Mouse (Mus musculus): ENCODE data around the gene Hacl1. TPM values are rescaled to one million over a fixed set of nuclear protein-coding genes. Genes with fewer than 3 reads are reported as not detected.

Gene Hacl1
- total and polyA plus RNA-seq, 2 experiments = 631 to 647 TPM

- 83% methylated on average over 12 of the region's 12 CpGs for WGBS
- Histone ChIP-seq H3K27ac (replicated peaks; ENCODE audit: insufficient read depth, low read depth, low read length) (no peak overlapping the region), H3K27me3 (ENCODE audit: control insufficient read depth, insufficient read depth, low read length) (no peaks in the 10 kb centered on the region), H3K79me2 (ENCODE audit: control insufficient read depth, insufficient read depth, low read length) (no peaks in the 10 kb centered on the region), H3K9ac (ENCODE audit: low read depth, low read length) (no peak overlapping the region), H3K4me1 (ENCODE audit: control insufficient read depth, insufficient read depth, low read length) (peaks cover 14% of the 10 kb centered on the region), H3K36me3 (ENCODE audit: control insufficient read depth, insufficient read depth, low read length) (no peaks in the 10 kb centered on the region; the same call in 1 of the 2 replicates), H3K4me3 (ENCODE audit: insufficient read depth, low read depth, low read length) (no peak overlapping the region)
- no peak for DNase-seq (ENCODE audit: extremely low read depth, low read depth, low spot score)
- no peak for TF ChIP-seq CTCF (IDR thresholded peaks at IDR 0.05; ENCODE audit: low read depth, low read length)
- no peak for TF ChIP-seq POLR2A (IDR thresholded peaks at IDR 0.05; ENCODE audit: extremely low read depth, insufficient read depth, low read length)
Measured at GRCm38 (mm10) chr14:31664903-31665565, 23.9 kb upstream of the Hacl1 start.

- Histone ChIP-seq H3K36me3 (ENCODE audit: control insufficient read depth, insufficient read depth, low read length) (no peaks in the 10 kb centered on the region; the same call in 1 of the 2 replicates), H3K9ac (ENCODE audit: low read depth, low read length) (no peak overlapping the region), H3K79me2 (ENCODE audit: control insufficient read depth, insufficient read depth, low read length) (peaks cover 3% of the 10 kb centered on the region; the same call in 1 of the 2 replicates), H3K27me3 (ENCODE audit: control insufficient read depth, insufficient read depth, low read length) (no peaks in the 10 kb centered on the region), H3K4me1 (ENCODE audit: control insufficient read depth, insufficient read depth, low read length) (peaks cover 9% of the 10 kb centered on the region), H3K4me3 (ENCODE audit: insufficient read depth, low read depth, low read length) (no peak overlapping the region), H3K27ac (replicated peaks; ENCODE audit: insufficient read depth, low read depth, low read length) (no peak overlapping the region)
- no peak for DNase-seq (ENCODE audit: extremely low read depth, low read depth, low spot score)
- 77% methylated on average over 18 of the region's 18 CpGs for WGBS
- no peak for TF ChIP-seq CTCF (IDR thresholded peaks at IDR 0.05; ENCODE audit: low read depth, low read length)
- no peak for TF ChIP-seq POLR2A (IDR thresholded peaks at IDR 0.05; ENCODE audit: extremely low read depth, insufficient read depth, low read length)
Measured at GRCm38 (mm10) chr14:31664100-31664902, 23.2 kb upstream of the Hacl1 start.

- Histone ChIP-seq H3K4me1 (ENCODE audit: control insufficient read depth, insufficient read depth, low read length) (peaks cover 12% of the 10 kb centered on the region), H3K79me2 (ENCODE audit: control insufficient read depth, insufficient read depth, low read length) (peaks cover 5% of the 10 kb centered on the region; the same call in 1 of the 2 replicates), H3K36me3 (ENCODE audit: control insufficient read depth, insufficient read depth, low read length) (no peaks in the 10 kb centered on the region; the same call in 1 of the 2 replicates), H3K27me3 (ENCODE audit: control insufficient read depth, insufficient read depth, low read length) (no peaks in the 10 kb centered on the region), H3K4me3 (ENCODE audit: insufficient read depth, low read depth, low read length) (no peak overlapping the region), H3K27ac (replicated peaks; ENCODE audit: insufficient read depth, low read depth, low read length) (no peak overlapping the region), H3K9ac (ENCODE audit: low read depth, low read length) (no peak overlapping the region)
- no peak for TF ChIP-seq CTCF (IDR thresholded peaks at IDR 0.05; ENCODE audit: low read depth, low read length)
- no peak for TF ChIP-seq POLR2A (IDR thresholded peaks at IDR 0.05; ENCODE audit: extremely low read depth, insufficient read depth, low read length)
- 83% methylated on average over 13 of the region's 13 CpGs for WGBS
- DNase-seq (ENCODE audit: extremely low read depth, low read depth, low spot score) = no peak
Measured at GRCm38 (mm10) chr14:31663376-31664099, 22.5 kb upstream of the Hacl1 start.

GRCm38 (mm10) chr14:31662555-31663211 lies 21.6 kb upstream of the Hacl1 start:
- DNase-seq (ENCODE audit: extremely low read depth, low read depth, low spot score) = no peak
- H3K36me3 ChIP-seq (ENCODE audit: control insufficient read depth, insufficient read depth, low read length) = no peaks in the 10 kb centered on the region; the same call in 1 of the 2 replicates
- H3K27me3 ChIP-seq (ENCODE audit: control insufficient read depth, insufficient read depth, low read length) = no peaks in the 10 kb centered on the region
- no peak overlapping the region for H3K9ac ChIP-seq (ENCODE audit: low read depth, low read length)
- no peak for TF ChIP-seq CTCF (IDR thresholded peaks at IDR 0.05; ENCODE audit: low read depth, low read length)
- no peak for TF ChIP-seq POLR2A (IDR thresholded peaks at IDR 0.05; ENCODE audit: extremely low read depth, insufficient read depth, low read length)
- H3K4me1 ChIP-seq (ENCODE audit: control insufficient read depth, insufficient read depth, low read length) = peaks cover 12% of the 10 kb centered on the region
- H3K79me2 ChIP-seq (ENCODE audit: control insufficient read depth, insufficient read depth, low read length) = peaks cover 13% of the 10 kb centered on the region
- no peak overlapping the region for H3K4me3 ChIP-seq (ENCODE audit: insufficient read depth, low read depth, low read length)
- peak overlapping the region; percentile 18 for H3K27ac ChIP-seq (replicated peaks; ENCODE audit: insufficient read depth, low read depth, low read length)
- 34% methylated on average over 9 of the region's 9 CpGs for WGBS

Data from liver, adult 2 months (tissue).